Mouse (Mus musculus) embryo, embryonic 11.5 days (tissue): ENCODE results near the gene Wnt10a.
A peak's percentile ranks its signal among the peaks of the same experiment; 100 is the strongest.
"Not testable (repeated sequence)": the region's sequence is repeated elsewhere in the genome, so short reads cannot be mapped to it uniquely, and the experiment has no call there.

Experiments used
- DNase-seq: peaks from one replicate; pipeline ENCODE4 v3.0.0-alpha.2; 2012; ENCODE audit warnings: low read depth, low spot score

Gene Wnt10a

DNA sequence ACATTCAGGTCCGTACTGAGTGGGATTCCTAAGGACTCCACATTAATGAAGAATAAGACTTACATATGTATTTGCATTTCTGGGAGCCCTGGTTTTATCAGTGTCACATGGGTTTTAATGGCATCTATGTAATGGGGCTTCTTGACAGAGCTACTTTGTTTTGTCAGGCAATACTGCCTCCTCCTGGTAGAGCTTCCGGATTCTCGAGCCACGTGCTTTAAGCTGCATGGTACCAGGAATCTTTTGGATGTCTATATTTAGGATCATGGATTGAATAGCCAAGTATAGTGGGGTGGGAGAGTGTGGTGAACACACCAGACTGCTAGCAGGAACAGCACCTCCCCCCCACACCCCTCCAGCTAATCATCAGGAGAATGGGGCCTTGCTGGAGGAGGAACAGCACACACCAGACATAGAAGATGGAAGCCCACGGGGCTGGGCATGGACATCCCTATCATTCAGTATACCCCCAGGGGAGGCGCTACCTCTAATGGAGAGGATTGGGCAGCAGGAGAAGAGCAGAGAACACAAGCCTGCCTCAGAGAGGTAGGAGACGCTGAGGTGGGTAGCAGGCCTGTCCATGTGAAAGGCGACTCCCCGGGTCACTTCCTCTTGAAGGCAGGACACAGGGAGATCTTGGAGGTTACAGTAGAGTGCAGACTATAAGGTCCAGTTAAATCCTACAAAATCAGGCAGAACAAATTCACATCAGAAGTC is 23.8 kb downstream of the Wnt10a start:
- DNase-seq = no peak

DNA sequence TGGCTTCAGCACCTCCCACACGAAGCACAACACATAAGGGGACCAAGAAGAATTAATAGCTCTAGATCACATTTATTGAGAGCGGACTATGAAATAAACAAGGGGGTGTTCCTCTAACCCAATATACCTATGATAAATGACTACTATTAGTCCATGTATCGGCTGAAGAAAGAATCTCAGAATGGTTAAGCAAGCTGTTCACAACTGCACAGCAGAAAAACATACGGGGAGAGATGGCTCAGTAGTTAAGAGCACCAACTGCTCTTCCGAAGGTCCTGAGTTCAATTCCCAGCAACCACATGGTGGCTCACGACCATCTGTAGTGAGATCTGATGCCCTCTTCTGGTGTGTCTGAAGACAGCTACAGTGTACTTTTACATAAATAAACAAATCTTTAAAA is 24.6 kb downstream of the Wnt10a start:
- not testable (repeated sequence) for DNase-seq

DNA sequence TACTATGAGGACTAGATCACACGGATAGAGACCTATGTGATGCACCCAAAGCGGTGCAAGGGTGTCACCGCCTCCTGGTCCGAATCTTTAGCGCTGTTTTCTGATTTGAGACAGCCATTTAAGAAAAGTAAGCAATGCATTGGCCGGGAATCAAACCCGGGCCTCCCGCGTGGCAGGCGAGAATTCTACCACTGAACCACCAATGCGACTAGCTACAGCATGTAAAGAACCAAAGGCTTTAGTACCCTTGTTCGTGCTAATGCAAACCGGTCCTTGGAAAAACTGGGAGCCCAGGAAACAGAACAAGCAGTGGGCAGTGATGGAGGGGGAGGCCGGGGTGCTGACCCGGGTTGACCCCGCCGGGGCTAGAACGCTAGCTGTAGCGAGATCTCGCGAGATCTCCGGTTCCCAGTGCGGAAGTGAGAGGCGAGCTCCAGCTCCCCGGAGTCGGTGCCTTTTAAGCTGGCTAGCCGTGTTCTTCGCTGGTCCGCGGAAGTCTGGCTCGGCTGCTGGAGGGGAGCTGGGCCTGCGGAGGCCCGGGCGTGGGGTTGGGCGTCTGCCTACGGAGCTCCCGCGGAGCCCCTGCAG is 25.4 kb downstream of the Wnt10a start:
- DNase-seq = peak; percentile 85

- DNase-seq = no peak
Observed at GRCm38 (mm10) chr1:74817219-74817618, 25.9 kb downstream of the Wnt10a start.

DNA sequence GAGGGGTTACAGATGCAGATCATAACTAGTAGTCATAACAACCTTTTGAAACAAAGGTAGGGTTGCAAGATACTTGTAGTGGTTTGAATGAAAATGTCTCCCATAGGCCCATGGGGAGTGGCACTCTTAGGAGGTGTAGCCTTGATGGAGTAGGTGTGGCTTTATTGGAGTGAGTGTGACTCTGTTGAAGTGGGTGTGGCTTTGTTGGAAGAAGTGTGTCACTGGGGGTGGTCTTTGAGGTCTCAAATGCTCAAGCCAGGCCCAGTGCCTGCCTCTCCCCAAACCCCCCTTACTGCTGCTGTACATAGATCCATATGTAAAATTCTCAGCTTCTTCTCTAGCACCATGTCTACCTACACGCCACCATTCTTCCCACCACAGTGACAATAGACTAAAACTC is 27.2 kb downstream of the Wnt10a start:
- DNase-seq = no peak

GRCm38 (mm10) chr1:74823598-74823997 is 32.3 kb downstream of the Wnt10a start:
- DNase-seq = not testable (repeated sequence)

GRCm38 (mm10) chr1:74824518-74825302 is 33.4 kb downstream of the Wnt10a start:
- DNase-seq = peak; percentile 35

GRCm38 (mm10) chr1:74830061-74830460 is 38.7 kb downstream of the Wnt10a start:
- no peak for DNase-seq

DNA sequence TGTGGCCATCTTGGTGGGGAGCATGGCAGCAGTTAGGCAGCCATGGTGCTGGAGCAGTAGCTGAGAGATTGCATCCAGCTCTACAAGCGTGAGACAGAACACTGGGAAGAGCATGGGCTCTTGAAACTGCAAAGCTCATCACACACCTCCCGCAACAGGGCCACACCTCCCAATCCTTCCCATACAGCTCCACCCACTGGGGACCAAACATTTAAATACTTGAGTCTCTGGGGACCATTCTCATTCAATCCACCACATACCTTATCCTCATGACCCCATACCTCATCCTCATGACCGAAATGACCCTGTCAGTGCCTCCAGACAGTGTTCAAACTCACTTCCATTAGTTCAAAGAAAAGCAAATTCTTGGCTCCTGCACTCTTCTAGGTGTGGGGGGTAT is 41.9 kb downstream of the Wnt10a start:
- DNase-seq = no peak

DNA sequence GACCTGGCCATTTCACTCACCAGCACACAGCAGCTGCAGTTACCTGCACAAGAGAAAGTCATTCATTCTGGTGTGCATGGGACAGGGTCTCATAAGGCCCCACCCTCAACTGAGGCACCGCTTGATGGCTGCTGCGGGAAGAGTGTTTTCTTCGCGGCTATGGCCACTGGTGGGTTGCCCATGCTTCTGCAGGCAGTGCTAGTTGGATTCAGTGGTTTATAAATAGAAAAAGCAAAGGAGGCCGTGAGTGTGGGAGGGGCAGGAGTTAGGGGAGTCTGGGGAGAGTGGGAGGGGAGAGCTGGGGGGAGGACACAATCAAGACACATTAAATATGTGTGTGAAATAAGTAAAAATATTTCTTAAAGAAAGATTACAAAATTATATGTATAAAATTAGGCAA is 51.8 kb downstream of the Wnt10a start:
- DNase-seq = no peak

DNA sequence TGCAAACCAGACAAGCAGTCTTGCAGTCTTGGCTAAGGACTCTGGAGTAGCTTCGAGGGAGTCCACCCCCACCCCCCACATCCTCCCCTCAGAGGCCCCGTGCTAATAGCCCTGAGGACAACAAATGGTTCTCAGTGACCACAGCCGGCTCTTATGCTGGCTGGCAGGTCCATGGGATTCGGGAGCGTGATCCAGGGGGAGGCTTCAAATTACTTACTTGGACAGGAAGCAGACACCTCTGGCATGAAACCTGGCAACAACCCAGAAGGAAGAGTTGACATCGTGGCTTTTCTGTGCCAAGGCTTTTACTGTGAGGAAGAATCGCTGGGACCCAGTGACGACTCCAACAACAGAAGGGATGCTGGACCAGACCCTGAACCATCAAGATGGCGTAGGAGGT is 55.0 kb downstream of the Wnt10a start:
- no peak for DNase-seq

GRCm38 (mm10) chr1:74848946-74849345 is 57.6 kb downstream of the Wnt10a start:
- DNase-seq = no peak

DNA sequence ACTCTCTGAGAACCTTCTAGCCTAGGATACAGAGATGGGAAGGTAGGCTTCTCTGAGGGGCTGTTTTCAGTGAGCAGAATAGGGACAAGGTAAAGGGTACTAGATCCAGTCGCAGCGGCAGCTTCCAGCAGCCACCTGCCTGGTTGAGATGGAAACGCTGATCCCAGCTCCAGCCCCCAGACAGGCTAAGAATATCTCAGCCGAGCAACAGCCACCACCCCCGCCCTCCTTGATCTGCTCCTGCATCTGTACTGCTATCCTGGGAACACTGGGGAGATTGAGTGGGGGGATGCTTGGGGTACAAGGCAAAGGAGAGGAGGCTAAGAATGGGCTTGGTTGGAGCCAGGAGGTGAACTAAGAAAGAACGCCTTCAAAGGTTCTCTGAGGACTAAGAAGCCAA is 58.9 kb downstream of the Wnt10a start:
- no peak for DNase-seq

- no peak for DNase-seq
Observed at GRCm38 (mm10) chr1:74851001-74851775, 59.9 kb downstream of the Wnt10a start.
